Mouse (Mus musculus) stomach, embryonic 16.5 days (tissue): Measurements from ENCODE around the gene Nrbf2. TPM values are rescaled to one million over a fixed set of nuclear protein-coding genes. Genes with fewer than 3 reads are reported as not detected.

Source experiments
- ATAC-seq: fragments of 200-750 bp; cut with Nextera tagmentation; 2 replicates; pipeline ENCODE4 v1.8.0; 2017; ENCODE audit warnings: moderate number of reproducible peaks, moderate TSS enrichment; ENCODE audit not compliant: insufficient read depth, low FRiP score
- H3K27ac ChIP-seq: fragments of 300-500 bp; sonication (generic); 2 replicates; pipeline ENCODE4 v1.5.1; 2014; ENCODE audit warnings: low read length
- H3K27me3 ChIP-seq: fragments of 300-500 bp; sonication (generic); 2 replicates; pipeline ENCODE4 v1.6.1; 2014; ENCODE audit warnings: low read length, control low read depth, mixed read lengths; ENCODE audit not compliant: control insufficient read depth, insufficient read depth
- H3K36me3 ChIP-seq: fragments of 300-500 bp; sonication (generic); 2 replicates; pipeline ENCODE4 v1.6.1; 2014; ENCODE audit warnings: low read length; ENCODE audit not compliant: control insufficient read depth, insufficient read depth
- H3K4me1 ChIP-seq: fragments of 300-500 bp; sonication (generic); 2 replicates; pipeline ENCODE4 v1.6.1; 2014; ENCODE audit warnings: low read length, control low read depth, mixed read lengths; ENCODE audit not compliant: control insufficient read depth, insufficient read depth
- H3K4me2 ChIP-seq: fragments of 300-500 bp; sonication (generic); 2 replicates; pipeline ENCODE4 v1.6.1; 2014; ENCODE audit warnings: low read depth, low read length, mixed read lengths
- H3K4me3 ChIP-seq: fragments of 300-500 bp; sonication (generic); replicated peaks from 2 replicates; pipeline ENCODE4 v1.5.1; 2014; ENCODE audit warnings: mild to moderate bottlenecking, low read length
- H3K9ac ChIP-seq: fragments of 300-500 bp; sonication (generic); 2 replicates; pipeline ENCODE4 v1.6.1; 2014; ENCODE audit warnings: low read length
- H3K9me3 ChIP-seq: fragments of 300-500 bp; sonication (generic); replicated peaks from 2 replicates; pipeline ENCODE4 v1.6.1; 2016; ENCODE audit warnings: low read length, control low read depth; ENCODE audit not compliant: control insufficient read depth
- WGBS: fragments of 180-500 bp; shearing (Covaris S2); extraction: QIAGEN DNeasy Blood & Tissue Kit; methylation state at CpG from one replicate; pipeline ENCODE4 v1.1.7; 2014; 5-methylcytosine and 5-hydroxymethylcytosine counted together
- polyA plus RNA-seq: library from polyadenylated mRNA; unstranded; fragments of >200 nt; fragmentation: Nextera tagmentation; extraction: Ambion mirVana; gene quantifications from 2 replicates; pipeline ENCODE4 v1.2.1, GENCODE M21; 2015

Nrbf2 gene
- polyA plus RNA-seq, 1 experiment from 2014 or later: 37.6 TPM

- ATAC-seq: no peak
- no peak overlapping the region for H3K4me3 ChIP-seq
- 78% methylated on average over 2 of the region's 2 CpGs for WGBS
These were observed 2.6 kb downstream of the Nrbf2 start for GRCm38 (mm10) chr10:67282531-67282930.

GRCm38 (mm10) chr10:67281852-67282251 lies 3.3 kb downstream of the Nrbf2 start:
- H3K4me2 ChIP-seq: no peak overlapping the region
- no peaks in the 10 kb centered on the region for H3K9me3 ChIP-seq
- H3K9ac ChIP-seq: no peak overlapping the region
- no peak overlapping the region for H3K4me3 ChIP-seq
- no peaks in the 10 kb centered on the region for H3K36me3 ChIP-seq
- WGBS: 79% methylated on average over 8 of the region's 8 CpGs
- H3K27me3 ChIP-seq: no peaks in the 10 kb centered on the region
- no peak for ATAC-seq
- H3K27ac ChIP-seq: no peak overlapping the region
- peaks cover 17% of the 10 kb centered on the region for H3K4me1 ChIP-seq

More at GRCm38 (mm10) chr10:67282531-67282930, 2.6 kb downstream of the Nrbf2 start:
- H3K36me3 ChIP-seq: no peaks in the 10 kb centered on the region
- peaks cover 17% of the 10 kb centered on the region for H3K4me1 ChIP-seq
- no peaks in the 10 kb centered on the region for H3K27me3 ChIP-seq
- no peaks in the 10 kb centered on the region for H3K9me3 ChIP-seq
- H3K27ac ChIP-seq: no peak overlapping the region
- no peak overlapping the region for H3K9ac ChIP-seq
- H3K4me2 ChIP-seq: no peak overlapping the region

DNA sequence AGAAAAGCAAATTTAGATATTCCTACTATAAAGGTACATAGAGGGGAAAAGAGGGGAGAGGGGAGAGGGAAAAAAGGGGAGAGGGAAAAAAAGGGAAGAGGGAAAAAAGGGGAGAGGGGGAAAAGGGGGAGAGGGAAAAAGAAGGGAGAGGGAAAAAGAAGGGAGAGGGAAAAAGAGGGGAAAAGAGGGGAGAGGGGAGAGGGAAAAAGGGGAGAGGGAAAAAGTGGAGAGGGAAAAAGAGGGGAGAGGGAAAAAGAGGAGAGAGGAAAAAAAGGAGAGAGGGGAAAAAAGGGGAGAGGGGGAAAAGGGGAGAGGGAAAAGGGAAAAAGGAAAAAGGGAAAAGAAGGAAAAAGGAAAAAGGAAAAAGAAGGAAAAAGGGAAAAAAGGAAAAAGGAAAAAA lies 9.2 kb downstream of the Nrbf2 start:
- no peak for ATAC-seq
- no peaks in the 10 kb centered on the region for H3K9me3 ChIP-seq
- H3K27me3 ChIP-seq: no peaks in the 10 kb centered on the region

DNA sequence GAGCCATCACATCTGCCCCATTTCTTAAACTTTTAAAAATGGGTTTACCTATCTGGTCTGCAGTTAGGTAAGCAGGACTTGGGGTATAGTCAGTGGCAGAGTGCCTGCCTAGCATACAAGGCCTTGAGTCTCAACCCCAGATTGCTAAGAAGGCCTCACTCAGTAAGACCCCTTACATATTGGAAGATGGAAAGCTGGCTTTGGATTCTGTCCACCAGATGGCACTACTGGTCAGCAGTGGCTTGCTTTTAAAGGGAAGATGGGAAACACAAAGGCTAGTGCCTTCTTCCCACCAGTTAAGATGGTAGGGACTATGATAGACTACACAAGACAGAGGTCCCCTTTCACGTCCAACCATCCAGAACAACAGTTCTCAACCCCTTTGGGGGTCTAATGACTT lies 20.3 kb downstream of the Nrbf2 start:
- Histone ChIP-seq H3K27ac (no peak overlapping the region), H3K4me3 (no peak overlapping the region), H3K4me1 (no peaks in the 10 kb centered on the region), H3K36me3 (peaks cover 8% of the 10 kb centered on the region; the same call in 1 of the 2 replicates), H3K4me2 (no peak overlapping the region), H3K9ac (no peak overlapping the region), H3K27me3 (no peaks in the 10 kb centered on the region), H3K9me3 (0 out of 2 replicates have a peak, but pooled peaks cover 3% of the 10 kb centered on the region)
- 68% methylated on average over 1 of the region's 1 CpGs for WGBS
- ATAC-seq: no peak

More for the DNA sequence above, 9.2 kb downstream of the Nrbf2 start:
- no peak overlapping the region for H3K4me2 ChIP-seq
- H3K9ac ChIP-seq: no peak overlapping the region
- no peaks in the 10 kb centered on the region for H3K4me1 ChIP-seq
- no peak overlapping the region for H3K4me3 ChIP-seq
- no peak overlapping the region for H3K27ac ChIP-seq
- 0 out of 2 replicates have a peak, but pooled peaks cover 8% of the 10 kb centered on the region for H3K36me3 ChIP-seq

- 100% methylated on average over 1 of the region's 1 CpGs for WGBS
- no peaks in the 10 kb centered on the region for H3K9me3 ChIP-seq
- peaks cover 18% of the 10 kb centered on the region; the same call in 1 of the 2 replicates for H3K36me3 ChIP-seq
- H3K4me1 ChIP-seq: no peaks in the 10 kb centered on the region
- H3K27ac ChIP-seq: no peak overlapping the region
- H3K9ac ChIP-seq: no peak overlapping the region
- no peak overlapping the region for H3K4me2 ChIP-seq
- no peak overlapping the region for H3K4me3 ChIP-seq
- ATAC-seq: no peak
- no peaks in the 10 kb centered on the region for H3K27me3 ChIP-seq
These were observed 32.0 kb downstream of the Nrbf2 start for GRCm38 (mm10) chr10:67253115-67253514.

DNA sequence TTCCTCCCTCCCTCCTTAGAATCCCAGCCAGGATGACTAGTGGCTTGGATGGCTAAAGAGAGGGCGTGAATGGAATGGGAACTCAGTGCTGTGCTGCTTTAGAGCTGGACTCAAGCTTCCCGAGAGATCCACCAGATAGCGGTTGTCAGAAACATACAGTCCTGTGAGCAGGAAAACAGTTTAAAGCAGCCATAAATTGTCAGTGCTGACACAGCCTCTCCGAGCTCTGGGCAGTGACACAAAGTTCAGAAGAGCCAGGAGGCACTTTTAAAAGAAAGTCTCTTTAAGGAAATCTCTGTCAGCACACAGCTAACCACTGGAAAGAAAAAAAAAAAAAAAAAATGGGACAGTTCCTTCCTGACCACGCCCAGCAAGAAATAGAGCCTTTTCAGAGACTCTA lies 32.8 kb downstream of the Nrbf2 start:
- Histone ChIP-seq H3K4me1 (no peaks in the 10 kb centered on the region), H3K27me3 (no peaks in the 10 kb centered on the region), H3K4me2 (no peak overlapping the region), H3K36me3 (peaks cover 20% of the 10 kb centered on the region; the same call in 1 of the 2 replicates), H3K4me3 (no peak overlapping the region), H3K9ac (no peak overlapping the region), H3K27ac (no peak overlapping the region), H3K9me3 (no peaks in the 10 kb centered on the region)
- no peak for ATAC-seq
- 62% methylated on average over 5 of the region's 5 CpGs for WGBS

- H3K9me3 ChIP-seq: no peaks in the 10 kb centered on the region
- H3K4me1 ChIP-seq: no peaks in the 10 kb centered on the region
- no peak overlapping the region for H3K27ac ChIP-seq
- H3K4me3 ChIP-seq: no peak overlapping the region
- no peak overlapping the region for H3K4me2 ChIP-seq
- no peak overlapping the region for H3K9ac ChIP-seq
- ATAC-seq: no peak
- 89% methylated on average over 6 of the region's 6 CpGs for whole genome bisulfite sequencing
- no peaks in the 10 kb centered on the region for H3K27me3 ChIP-seq
- peaks cover 18% of the 10 kb centered on the region for H3K36me3 ChIP-seq
These were observed 34.3 kb downstream of the Nrbf2 start for GRCm38 (mm10) chr10:67250846-67251245.

- H3K4me3 ChIP-seq: no peak overlapping the region
- no peaks in the 10 kb centered on the region for H3K9me3 ChIP-seq
- no peak overlapping the region for H3K9ac ChIP-seq
- H3K27ac ChIP-seq: no peak overlapping the region
- peaks cover 26% of the 10 kb centered on the region for H3K36me3 ChIP-seq
- no peaks in the 10 kb centered on the region for H3K27me3 ChIP-seq
- 87% methylated on average over 2 of the region's 2 CpGs for WGBS
- ATAC-seq: no peak
- H3K4me1 ChIP-seq: no peaks in the 10 kb centered on the region
- no peak overlapping the region for H3K4me2 ChIP-seq
These were observed 35.6 kb downstream of the Nrbf2 start for GRCm38 (mm10) chr10:67249486-67249885.

DNA sequence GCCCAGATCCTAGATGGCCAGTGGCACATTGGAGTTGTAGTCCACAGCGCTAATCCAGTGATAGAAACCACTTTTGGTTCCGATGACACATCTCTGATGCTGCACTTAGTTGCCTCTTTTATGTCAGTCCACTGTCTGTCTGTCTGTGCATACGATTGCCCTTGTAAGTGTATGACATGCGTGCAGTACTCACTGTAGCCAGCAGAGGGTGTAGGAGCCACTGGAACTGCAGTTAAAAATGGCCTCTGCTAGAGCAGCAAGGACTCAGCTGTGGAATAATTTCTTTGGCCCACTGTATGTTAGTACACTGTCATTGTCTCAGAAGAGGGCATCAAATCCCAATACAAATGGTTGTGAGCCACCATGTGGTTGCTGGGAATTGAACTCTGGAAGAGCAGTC lies 38.0 kb downstream of the Nrbf2 start:
- 95% methylated on average over 4 of the region's 4 CpGs for WGBS
- peaks cover 27% of the 10 kb centered on the region for H3K36me3 ChIP-seq

DNA sequence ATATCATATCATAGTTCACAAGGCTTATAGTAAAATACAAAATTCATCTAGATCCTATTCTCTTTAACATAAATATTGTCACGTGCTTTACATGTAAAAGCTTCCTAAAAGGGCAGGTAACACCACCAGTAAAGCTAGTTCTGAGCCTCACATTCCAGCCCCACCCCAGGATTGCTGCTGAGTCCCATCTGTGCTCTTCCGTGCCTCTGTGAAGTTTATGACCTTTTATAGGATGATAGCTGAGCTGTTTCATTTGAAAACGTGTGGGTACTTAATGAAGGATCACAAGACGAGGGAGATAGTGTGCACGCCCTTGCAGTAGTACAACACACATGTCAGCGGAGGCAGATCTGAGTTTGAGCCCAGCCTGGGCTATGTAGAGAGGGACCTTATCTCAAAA lies 54.7 kb downstream of the Nrbf2 start:
- H3K36me3 ChIP-seq: 0 out of 2 replicates have a peak, but pooled peaks cover 29% of the 10 kb centered on the region
- no peaks in the 10 kb centered on the region for H3K27me3 ChIP-seq
- H3K4me3 ChIP-seq: no peak overlapping the region
- no peak overlapping the region for H3K27ac ChIP-seq
- H3K9me3 ChIP-seq: no peaks in the 10 kb centered on the region
- H3K9ac ChIP-seq: no peak overlapping the region
- peaks cover 11% of the 10 kb centered on the region; the same call in 1 of the 2 replicates for H3K4me1 ChIP-seq
- 77% methylated on average over 6 of the region's 6 CpGs for WGBS
- no peak for ATAC-seq
- H3K4me2 ChIP-seq: no peak overlapping the region

More for the DNA sequence above, 38.0 kb downstream of the Nrbf2 start:
- H3K9me3 ChIP-seq: no peaks in the 10 kb centered on the region
- ATAC-seq: no peak
- no peak overlapping the region for H3K27ac ChIP-seq
- no peak overlapping the region for H3K4me2 ChIP-seq
- no peak overlapping the region for H3K9ac ChIP-seq
- no peaks in the 10 kb centered on the region for H3K27me3 ChIP-seq
- H3K4me1 ChIP-seq: no peaks in the 10 kb centered on the region
- H3K4me3 ChIP-seq: no peak overlapping the region
